Mouse (Mus musculus): Measurements from ENCODE around the gene Acsm1. TPM values are rescaled to one million over a fixed set of nuclear protein-coding genes. Genes with fewer than 3 reads are reported as not detected.

The Acsm1 gene
- total RNA-seq, 2 experiments from 2014 or later = not detected

GRCm38 (mm10) chr7:119607796-119608515 lies 1.1 kb downstream of the Acsm1 start:
- TF ChIP-seq CTCF (conservative IDR thresholded peaks at IDR 0.05) = no peak
- no peak for DNase-seq (ENCODE audit: low spot score in 2 of 2)

GRCm38 (mm10) chr7:119616531-119616930 lies 9.7 kb downstream of the Acsm1 start:
- no peak for DNase-seq (ENCODE audit: low spot score in 2 of 2)
- Histone ChIP-seq H3K27ac (no peak overlapping the region), H3K4me3 (no peak overlapping the region)
- no peak for TF ChIP-seq CTCF (conservative IDR thresholded peaks at IDR 0.05)

More at GRCm38 (mm10) chr7:119607796-119608515, 1.1 kb downstream of the Acsm1 start:
- H3K4me3 ChIP-seq = no peak overlapping the region
- no peak overlapping the region for H3K27ac ChIP-seq

- DNase-seq (ENCODE audit: low spot score in 2 of 2) = no peak
- H3K27ac ChIP-seq = no peak overlapping the region
- no peak overlapping the region for H3K4me3 ChIP-seq
- no peak for TF ChIP-seq CTCF (conservative IDR thresholded peaks at IDR 0.05)
Measured at GRCm38 (mm10) chr7:119617593-119617992, 10.8 kb downstream of the Acsm1 start.

- H3K27ac ChIP-seq = no peak overlapping the region
- H3K4me3 ChIP-seq = no peak overlapping the region
- TF ChIP-seq CTCF (conservative IDR thresholded peaks at IDR 0.05) = no peak
- no peak for DNase-seq (ENCODE audit: low spot score in 2 of 2)
Measured at GRCm38 (mm10) chr7:119618209-119618935, 11.5 kb downstream of the Acsm1 start.

GRCm38 (mm10) chr7:119620157-119620556 lies 13.3 kb downstream of the Acsm1 start:
- H3K27ac ChIP-seq = no peak overlapping the region
- no peak for TF ChIP-seq CTCF (conservative IDR thresholded peaks at IDR 0.05)

GRCm38 (mm10) chr7:119638773-119639172 lies 31.9 kb downstream of the Acsm1 start:
- H3K27ac ChIP-seq = no peak overlapping the region
- H3K4me3 ChIP-seq = no peak overlapping the region
- TF ChIP-seq CTCF (conservative IDR thresholded peaks at IDR 0.05) = no peak
- no peak for DNase-seq (ENCODE audit: low spot score in 2 of 2)

More at GRCm38 (mm10) chr7:119620157-119620556, 13.3 kb downstream of the Acsm1 start:
- no peak overlapping the region for H3K4me3 ChIP-seq
- DNase-seq (ENCODE audit: low spot score in 2 of 2) = no peak

GRCm38 (mm10) chr7:119642307-119642706 lies 35.5 kb downstream of the Acsm1 start:
- TF ChIP-seq CTCF (conservative IDR thresholded peaks at IDR 0.05) = no peak
- DNase-seq (ENCODE audit: low spot score in 2 of 2) = no peak

GRCm38 (mm10) chr7:119667893-119668292 lies 61.1 kb downstream of the Acsm1 start:
- no peak for DNase-seq (ENCODE audit: low spot score in 2 of 2)
- Histone ChIP-seq H3K27ac (no peak overlapping the region), H3K4me3 (no peak overlapping the region)
- TF ChIP-seq CTCF (conservative IDR thresholded peaks at IDR 0.05) = no peak

More at GRCm38 (mm10) chr7:119642307-119642706, 35.5 kb downstream of the Acsm1 start:
- Histone ChIP-seq H3K4me3 (no peak overlapping the region), H3K27ac (no peak overlapping the region)

- H3K27ac ChIP-seq = no peak overlapping the region
- no peak for TF ChIP-seq CTCF (conservative IDR thresholded peaks at IDR 0.05)
- no peak for DNase-seq (ENCODE audit: low spot score in 2 of 2)
- H3K4me3 ChIP-seq = no peak overlapping the region
Measured at GRCm38 (mm10) chr7:119670395-119670794, 63.6 kb downstream of the Acsm1 start.

- no peak overlapping the region for H3K27ac ChIP-seq
- TF ChIP-seq CTCF (conservative IDR thresholded peaks at IDR 0.05) = peak; percentile 70
- H3K4me3 ChIP-seq = no peak overlapping the region
- DNase-seq (ENCODE audit: low spot score in 2 of 2) = peak in 1 of 2 experiments; percentile 42
Measured at GRCm38 (mm10) chr7:119670925-119671324, 64.1 kb downstream of the Acsm1 start.

GRCm38 (mm10) chr7:119673465-119673864 lies 66.6 kb downstream of the Acsm1 start:
- Histone ChIP-seq H3K4me3 (no peak overlapping the region), H3K27ac (no peak overlapping the region)
- TF ChIP-seq CTCF (conservative IDR thresholded peaks at IDR 0.05) = peak; percentile 86
- peak; percentile 29 to 53 for DNase-seq (ENCODE audit: low spot score in 2 of 2)

GRCm38 (mm10) chr7:119680107-119680506 lies 73.3 kb downstream of the Acsm1 start:
- no peak for TF ChIP-seq CTCF (conservative IDR thresholded peaks at IDR 0.05)
- Histone ChIP-seq H3K4me3 (no peak overlapping the region), H3K27ac (no peak overlapping the region)
- no peak for DNase-seq (ENCODE audit: low spot score in 2 of 2)

- Histone ChIP-seq H3K27ac (no peak overlapping the region), H3K4me3 (no peak overlapping the region)
- TF ChIP-seq CTCF (conservative IDR thresholded peaks at IDR 0.05) = no peak
- no peak for DNase-seq (ENCODE audit: low spot score in 2 of 2)
Measured at GRCm38 (mm10) chr7:119682699-119683098, 75.9 kb downstream of the Acsm1 start.
